Mouse (Mus musculus): ENCODE data around the gene Emc3. TPM values are rescaled to one million over a fixed set of nuclear protein-coding genes. Genes with fewer than 3 reads are reported as not detected.

Emc3 gene
- total and polyA plus RNA-seq, 3 experiments, result 52.7 to 90.9 (median 64.6) TPM

GRCm38 (mm10) chr6:113473246-113473645, 58.2 kb downstream of the Emc3 start:
- H3K4me1 ChIP-seq (ENCODE audit: control insufficient read depth in 1 of 2, insufficient read depth in 2 of 2), result peaks cover 4 to 8% of the 10 kb centered on the region in 2 experiments; a peak in 3 of 4 replicates
- in situ Hi-C loops (cut with MboI; ENCODE audit: low pct_ligation_motif_present, low pct_unique_long_range_greater_than_20kb, low sequenced_read_pairs) (no loop called here), dilution Hi-C loops (cut with MboI; ENCODE audit: extremely low pct_ligation_motif_present, extremely low pct_unique_long_range_greater_than_20kb, low sequenced_read_pairs) (no loop called here)
- no peak overlapping the region for H3K4me2 ChIP-seq (ENCODE audit: insufficient read depth, low read depth, poor library complexity, severe bottlenecking)
- H3K36me3 ChIP-seq (replicated peaks in 1 of 2; ENCODE audit: control insufficient read depth in 1 of 2, insufficient read depth in 1 of 2, low read length in 1 of 2), result no peaks in the 10 kb centered on the region
- no peaks in the 10 kb centered on the region for H3K79me2 ChIP-seq (replicated peaks; ENCODE audit: control insufficient read depth, extremely low read depth, insufficient read depth, poor library complexity, severe bottlenecking)
- peaks cover 57% of the 10 kb centered on the region for H3K27me3 ChIP-seq (replicated peaks)
- no peak overlapping the region for H3K4me3 ChIP-seq (replicated peaks in 1 of 3; ENCODE audit: low read depth in 2 of 3, low read length in 2 of 3, poor library complexity in 1 of 3)
- H3K27ac ChIP-seq (ENCODE audit: insufficient read depth, low read depth), result no peak overlapping the region
- TF ChIP-seq TCF12 (IDR thresholded peaks at IDR 0.05; ENCODE audit: low read depth, low read length), result no peak
- no peak for TF ChIP-seq POLR2AphosphoS2 (IDR thresholded peaks at IDR 0.05; ENCODE audit: low read depth, low read length)
- TF ChIP-seq MAFK (IDR thresholded peaks at IDR 0.05; ENCODE audit: insufficient replicate concordance, low read length), result no peak
- no peak for TF ChIP-seq HCFC1 (IDR thresholded peaks at IDR 0.05; ENCODE audit: low read depth, low read length)
- no peak for TF ChIP-seq UBTF (IDR thresholded peaks at IDR 0.05; ENCODE audit: low read depth, low read length)
- no peak for TF ChIP-seq MEF2A (IDR thresholded peaks at IDR 0.05; ENCODE audit: borderline replicate concordance, low read depth, low read length)
- H3K9ac ChIP-seq (ENCODE audit: insufficient read depth, low read depth), result no peak overlapping the region
- no peak for DNase-seq (ENCODE audit: extremely low read depth)
- no peaks in the 10 kb centered on the region for H3K9me3 ChIP-seq (replicated peaks; ENCODE audit: low read length)

GRCm38 (mm10) chr6:113472061-113472460, 59.4 kb downstream of the Emc3 start:
- DNase-seq (ENCODE audit: extremely low read depth), result no peak
- peaks cover 52% of the 10 kb centered on the region for H3K27me3 ChIP-seq (replicated peaks)
- H3K4me2 ChIP-seq (ENCODE audit: insufficient read depth, low read depth, poor library complexity, severe bottlenecking), result no peak overlapping the region
- dilution Hi-C loops (cut with MboI; ENCODE audit: extremely low pct_ligation_motif_present, extremely low pct_unique_long_range_greater_than_20kb, low sequenced_read_pairs), result no loop called here
- H3K4me1 ChIP-seq (ENCODE audit: control insufficient read depth in 1 of 2, insufficient read depth in 2 of 2), result peaks cover 4 to 11% of the 10 kb centered on the region in 2 experiments; a peak in 3 of 4 replicates
- no peak for TF ChIP-seq TBP (conservative IDR thresholded peaks at IDR 0.05; ENCODE audit: low read depth, low read length)
- TF ChIP-seq MAZ (IDR thresholded peaks at IDR 0.05; ENCODE audit: low read depth, low read length), result no peak
- no peak for TF ChIP-seq JUN (IDR thresholded peaks at IDR 0.05; ENCODE audit: insufficient read depth, low read depth, low read length)
- no peak for TF ChIP-seq ELF1 (IDR thresholded peaks at IDR 0.05; ENCODE audit: low read depth, low read length)
- TF ChIP-seq UBTF (IDR thresholded peaks at IDR 0.05; ENCODE audit: low read depth, low read length), result no peak
- no peak for TF ChIP-seq NRF1 (IDR thresholded peaks at IDR 0.05; ENCODE audit: low read depth, low read length)
- TF ChIP-seq E2F4 (IDR thresholded peaks at IDR 0.05; ENCODE audit: insufficient replicate concordance, low read depth, low read length), result no peak
- TF ChIP-seq BHLHE40 (IDR thresholded peaks at IDR 0.05; ENCODE audit: low read depth, low read length), result no peak
- TF ChIP-seq GABPA (IDR thresholded peaks at IDR 0.05; ENCODE audit: insufficient replicate concordance, low read depth, low read length), result no peak
- no peak overlapping the region for H3K9ac ChIP-seq (ENCODE audit: insufficient read depth, low read depth)
- H3K36me3 ChIP-seq (replicated peaks in 1 of 2; ENCODE audit: control insufficient read depth in 1 of 2, insufficient read depth in 1 of 2, low read length in 1 of 2), result no peaks in the 10 kb centered on the region
- H3K27ac ChIP-seq (ENCODE audit: insufficient read depth, low read depth), result no peak overlapping the region
- no peaks in the 10 kb centered on the region for H3K9me3 ChIP-seq (replicated peaks; ENCODE audit: low read length)
- H3K79me2 ChIP-seq (replicated peaks; ENCODE audit: control insufficient read depth, extremely low read depth, insufficient read depth, poor library complexity, severe bottlenecking), result no peaks in the 10 kb centered on the region
- in situ Hi-C loops (cut with MboI; ENCODE audit: low pct_ligation_motif_present, low pct_unique_long_range_greater_than_20kb, low sequenced_read_pairs), result no loop called here
- H3K4me3 ChIP-seq (replicated peaks in 1 of 3; ENCODE audit: low read depth in 2 of 3, low read length in 2 of 3, poor library complexity in 1 of 3), result no peak overlapping the region
